Mouse (Mus musculus): ENCODE data around the gene Pced1b.

The Pced1b gene

GRCm38 (mm10) chr15:97394561-97394960 is 147.7 kb downstream of the Pced1b start:
- in situ Hi-C loops (cut with MboI, MseI), result no loop called here

DNA sequence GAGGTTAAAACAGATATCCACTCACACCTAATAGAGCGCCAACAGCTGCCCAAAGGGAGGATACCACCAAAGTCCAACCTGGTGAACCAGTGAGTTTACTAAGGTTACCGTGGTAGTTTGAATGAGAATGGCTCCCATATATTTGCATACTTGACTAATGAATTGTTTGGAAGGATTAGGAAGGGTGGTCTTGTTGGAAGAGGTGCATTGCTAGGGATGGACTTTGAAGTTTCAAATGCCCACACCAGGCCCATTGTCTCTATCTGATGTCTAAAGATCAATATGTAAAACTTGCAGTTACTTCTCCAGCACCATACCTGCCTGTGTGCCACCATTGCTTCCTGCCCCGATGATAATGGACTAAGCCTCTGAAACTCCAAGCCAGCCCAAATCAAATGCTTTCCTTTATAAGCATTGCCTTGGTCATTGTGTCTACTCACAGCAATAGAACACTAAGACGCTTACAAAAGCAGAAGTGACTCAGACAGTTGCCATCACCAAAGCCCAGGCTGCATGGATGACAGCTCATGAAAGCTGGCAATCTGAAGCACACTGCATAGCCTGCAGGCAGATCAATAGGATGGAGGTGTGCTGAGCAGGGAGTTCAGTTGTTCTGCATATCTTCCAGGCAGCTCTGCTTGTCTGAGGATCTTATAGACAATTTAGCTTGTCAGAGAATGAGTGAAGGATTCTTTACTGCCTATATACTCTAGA is 149.8 kb downstream of the Pced1b start:
- in situ Hi-C loops (cut with MboI, MseI), result no loop called here

- in situ Hi-C loops (cut with MboI, MseI), result no loop called here
Observed at GRCm38 (mm10) chr15:97397793-97398192, 150.9 kb downstream of the Pced1b start.

- in situ Hi-C loops (cut with MboI, MseI), result no loop called here
Observed at GRCm38 (mm10) chr15:97400866-97401265, 154.0 kb downstream of the Pced1b start.

- in situ Hi-C loops (cut with MboI, MseI), result no loop called here
Observed at GRCm38 (mm10) chr15:97404483-97404882, 157.6 kb downstream of the Pced1b start.

- in situ Hi-C loops (cut with MboI, MseI), result no loop called here
Observed at GRCm38 (mm10) chr15:97404998-97405397, 158.1 kb downstream of the Pced1b start.

- in situ Hi-C loops (cut with MboI, MseI), result no loop called here
Observed at GRCm38 (mm10) chr15:97406105-97406504, 159.2 kb downstream of the Pced1b start.

DNA sequence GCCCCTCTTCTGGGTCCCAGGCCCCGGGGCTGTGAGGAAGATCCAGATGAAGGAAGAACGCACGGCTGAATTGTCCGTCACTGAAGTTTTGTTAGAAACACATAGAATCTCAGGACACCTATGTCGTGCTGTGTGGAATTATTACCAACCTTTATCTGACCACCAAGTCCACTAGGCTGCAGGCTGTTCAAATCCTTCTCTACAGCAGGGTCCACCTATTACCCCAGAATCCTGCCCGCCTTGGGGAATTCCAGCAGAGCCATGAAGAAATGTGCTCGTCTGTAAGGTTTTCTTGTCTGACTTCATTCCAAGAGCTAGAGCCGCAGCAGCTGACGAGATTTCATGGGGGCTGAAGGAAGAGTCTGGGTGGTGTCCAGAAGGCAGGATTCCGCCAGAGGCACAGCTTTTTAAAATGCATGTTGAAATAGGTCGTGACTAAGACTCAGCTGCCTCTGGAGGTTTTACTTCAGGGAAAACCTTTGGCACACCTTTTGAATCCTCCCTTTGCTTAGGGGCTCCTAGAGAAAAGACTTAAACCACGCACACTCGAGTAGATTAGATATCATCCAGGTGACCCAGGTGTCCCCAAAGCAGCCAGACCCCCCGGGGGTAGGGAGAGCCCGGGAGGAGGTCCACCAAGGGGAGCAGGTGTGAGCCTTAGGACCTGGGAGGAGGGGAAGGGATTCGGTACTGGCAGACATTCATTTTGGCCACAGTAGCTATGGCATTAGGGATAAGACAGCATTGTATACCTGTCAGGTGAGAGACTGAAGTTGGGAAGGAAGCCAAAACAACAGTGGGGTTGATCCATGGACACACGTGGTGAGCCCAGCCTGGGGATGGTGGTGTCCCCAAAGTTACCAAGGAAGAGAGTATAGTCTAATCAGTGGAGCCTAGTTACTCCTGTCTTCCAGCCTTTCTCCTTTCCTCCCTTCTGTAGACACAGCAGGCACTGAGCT is 160.9 kb downstream of the Pced1b start:
- in situ Hi-C loops (cut with MboI, MseI), result no loop called here

DNA sequence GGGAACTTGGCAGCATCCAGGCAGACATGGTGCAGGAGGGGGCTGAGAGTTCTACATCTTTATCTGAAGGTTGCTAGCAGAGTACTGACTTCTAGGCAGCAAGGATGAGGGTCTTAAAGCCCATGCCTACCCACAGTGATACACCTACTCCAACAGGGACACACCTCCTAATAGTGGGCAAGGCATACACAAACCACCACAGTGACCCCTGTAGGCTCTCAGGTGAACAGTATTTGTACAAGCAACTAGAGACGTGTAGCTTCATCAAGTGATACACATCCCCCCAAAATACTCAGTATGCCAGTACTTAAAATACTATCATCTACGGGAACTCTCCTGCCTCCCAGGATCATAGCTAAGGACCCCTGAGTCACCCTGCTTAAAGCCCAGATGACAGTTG is 164.2 kb downstream of the Pced1b start:
- in situ Hi-C loops (cut with MboI, MseI), result no loop called here

GRCm38 (mm10) chr15:97411671-97412070 is 164.8 kb downstream of the Pced1b start:
- in situ Hi-C loops (cut with MboI, MseI), result no loop called here

GRCm38 (mm10) chr15:97412308-97412707 is 165.4 kb downstream of the Pced1b start:
- in situ Hi-C loops (cut with MboI, MseI), result no loop called here

DNA sequence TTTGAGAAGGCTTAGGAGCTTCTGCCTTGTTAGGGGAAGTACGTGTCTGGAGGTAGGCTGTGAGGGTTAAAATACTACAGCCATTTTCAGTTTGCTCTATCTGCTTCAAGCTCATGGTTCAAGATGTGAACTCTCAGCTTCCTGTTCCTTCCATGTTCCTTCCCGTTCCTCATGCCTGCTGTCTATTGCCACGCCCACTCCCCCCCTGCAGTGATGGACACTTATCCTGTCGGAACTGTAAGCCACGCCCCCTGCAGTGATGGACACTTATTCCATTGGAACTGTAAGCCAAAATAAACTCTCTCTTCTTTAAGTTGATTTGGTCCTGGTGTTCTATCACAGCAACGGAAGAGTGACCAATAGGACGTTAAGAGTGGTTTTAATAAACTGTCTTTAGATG is 166.0 kb downstream of the Pced1b start:
- in situ Hi-C loops (cut with MboI, MseI), result no loop called here

DNA sequence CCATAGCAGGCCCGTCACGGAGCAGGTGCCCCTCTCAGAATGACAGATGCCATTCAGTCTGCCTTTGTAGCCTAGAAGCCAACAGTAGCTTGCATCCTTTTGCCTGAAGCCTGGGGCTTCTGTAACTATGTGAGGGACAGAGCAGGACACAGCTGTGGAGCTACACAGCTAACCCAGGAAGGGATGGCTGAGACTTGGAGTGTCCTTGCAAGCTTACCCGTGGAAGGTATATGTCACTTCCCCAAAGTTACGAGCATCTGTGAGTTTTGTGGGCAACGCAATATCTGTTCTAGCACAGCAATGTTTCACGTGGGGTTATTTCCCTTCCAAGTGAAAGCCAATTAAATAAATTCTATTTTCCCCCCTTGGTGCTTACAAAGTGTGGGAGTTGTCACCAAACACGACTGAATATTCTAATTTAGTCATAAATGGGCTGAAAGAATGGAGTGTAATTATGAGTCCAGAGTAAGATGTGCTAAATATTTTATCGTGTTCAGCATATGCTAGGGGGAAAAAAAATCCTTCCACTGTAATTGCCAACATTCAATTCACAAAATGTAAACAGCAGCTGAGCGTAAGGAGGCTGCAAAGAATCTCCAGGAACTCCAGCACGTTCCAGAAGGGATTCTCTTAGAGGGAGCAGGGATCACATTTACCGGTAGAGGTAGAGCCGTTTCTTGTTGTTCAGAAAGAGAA is 168.0 kb downstream of the Pced1b start:
- in situ Hi-C loops (cut with MboI, MseI), result no loop called here

DNA sequence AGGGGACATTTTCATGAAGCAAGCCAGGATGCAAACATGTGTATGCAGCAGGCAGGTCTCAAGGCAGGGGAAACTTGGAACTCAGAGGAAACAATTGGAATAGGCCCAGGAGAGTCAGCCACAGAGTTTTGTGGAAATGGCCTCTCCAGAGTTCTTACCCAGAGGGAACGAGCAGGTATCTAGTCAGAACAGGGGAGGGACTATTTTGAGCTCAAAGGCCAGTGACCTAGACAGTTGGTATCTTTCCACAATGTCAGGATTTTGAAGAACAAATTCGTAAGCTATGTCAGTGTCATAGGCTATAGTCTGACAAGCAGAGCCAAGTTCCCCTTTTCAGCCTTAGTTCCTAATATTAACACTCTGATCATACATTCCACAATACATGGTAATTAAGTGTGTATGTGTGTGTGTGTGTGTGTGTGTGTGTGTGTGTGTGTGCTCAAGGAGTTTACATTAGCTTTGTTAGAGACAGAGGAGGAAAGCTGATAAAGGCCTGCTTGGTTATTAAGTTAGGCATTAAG is 168.6 kb downstream of the Pced1b start:
- in situ Hi-C loops (cut with MboI, MseI), result no loop called here

DNA sequence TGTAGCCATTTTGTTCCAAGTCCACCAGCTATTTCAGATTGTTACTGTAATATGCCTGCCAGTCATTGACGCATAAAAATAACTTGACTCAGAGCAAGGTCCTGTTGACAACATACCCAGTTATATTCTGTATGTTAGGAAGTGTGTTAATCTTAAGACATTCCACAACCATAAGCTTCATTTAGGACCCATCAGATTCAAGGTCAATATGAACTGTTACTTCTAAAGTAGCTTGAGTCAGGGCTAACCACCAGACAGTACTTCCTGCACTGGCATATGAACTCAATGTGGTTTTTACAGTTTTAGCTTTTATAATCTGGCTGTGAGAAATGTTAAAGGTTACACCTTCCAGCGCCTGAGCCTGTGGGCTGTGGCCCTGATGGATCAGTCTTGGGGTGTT is 173.4 kb downstream of the Pced1b start:
- in situ Hi-C loops (cut with MboI, MseI), result no loop called here

DNA sequence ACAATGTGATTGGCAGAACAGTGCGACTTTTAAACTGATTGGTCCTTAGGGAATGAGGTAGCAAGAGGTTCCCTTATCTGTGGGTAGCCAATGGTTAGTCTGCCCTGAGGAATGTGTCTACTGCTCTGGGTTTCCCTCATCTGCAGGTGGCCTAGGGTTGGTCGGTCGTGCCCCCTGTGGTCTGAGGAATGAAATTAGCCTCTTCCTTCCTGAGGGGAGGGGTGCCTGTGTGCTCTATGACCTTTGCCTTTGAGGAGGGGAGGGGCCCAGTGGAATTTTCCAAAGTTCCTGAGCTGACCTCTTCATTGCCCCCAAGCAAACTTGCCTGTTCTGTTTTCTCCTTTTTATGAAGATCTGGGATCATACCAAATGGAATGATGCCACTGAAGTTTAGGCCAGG is 174.6 kb downstream of the Pced1b start:
- in situ Hi-C loops (cut with MboI, MseI), result no loop called here

- in situ Hi-C loops (cut with MboI, MseI), result no loop called here
Observed at GRCm38 (mm10) chr15:97422212-97422944, 175.5 kb downstream of the Pced1b start.

- in situ Hi-C loops (cut with MboI, MseI), result no loop called here
Observed at GRCm38 (mm10) chr15:97424375-97424774, 177.5 kb downstream of the Pced1b start.

GRCm38 (mm10) chr15:97424961-97425360 is 178.1 kb downstream of the Pced1b start:
- in situ Hi-C loops (cut with MboI, MseI), result loop anchor here (5.0 kb wide), 1 partner anchor 43 kb away; no protein-coding TSS in a partner anchor

DNA sequence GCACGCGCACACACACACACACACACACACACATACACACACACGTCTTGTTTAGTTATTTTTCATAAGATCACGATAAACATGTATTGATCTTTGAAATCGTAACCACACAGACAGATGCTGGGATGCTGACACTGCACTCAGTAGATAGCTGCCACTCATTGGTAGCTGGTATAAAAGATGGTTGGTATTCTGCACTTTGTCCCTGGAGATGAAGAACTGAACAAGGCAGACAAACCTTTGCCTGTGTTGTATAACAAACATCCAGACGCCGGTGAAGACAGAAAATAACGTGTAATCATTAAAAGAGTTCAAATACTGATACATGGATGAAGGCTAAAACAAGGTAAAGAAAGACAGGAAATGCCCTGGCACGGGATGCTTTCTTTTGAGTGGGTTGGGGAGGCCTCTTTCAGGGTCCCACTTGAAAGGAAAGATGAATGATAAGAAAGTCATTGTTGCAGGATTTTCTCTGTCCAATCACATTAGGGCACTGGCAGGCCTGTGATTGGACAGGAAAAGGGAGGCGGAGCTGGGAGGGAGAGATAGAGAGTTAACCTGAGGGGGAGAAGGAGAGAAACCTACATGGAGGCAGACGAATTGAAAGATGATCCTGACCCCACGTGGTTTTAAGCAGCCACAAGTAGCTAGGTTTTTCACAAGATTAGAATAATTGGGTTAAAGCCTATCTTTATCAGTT is 182.4 kb downstream of the Pced1b start:
- in situ Hi-C loops (cut with MboI, MseI), result loop anchor here (5.0 kb wide), 1 partner anchor 47 kb away; no protein-coding TSS in a partner anchor
